Mouse (Mus musculus) thymus, adult 18-20 months (tissue): ENCODE data around the gene Gper1.
A peak's percentile ranks its signal among the peaks of the same experiment; 100 is the strongest.

Experiments used
- DNase-seq, 2 experiments: peaks; one replicate each; pipeline ENCODE4 v3.0.0; 2022; ENCODE audit warnings: mixed read lengths in 2 of 2

Gene Gper1

DNA sequence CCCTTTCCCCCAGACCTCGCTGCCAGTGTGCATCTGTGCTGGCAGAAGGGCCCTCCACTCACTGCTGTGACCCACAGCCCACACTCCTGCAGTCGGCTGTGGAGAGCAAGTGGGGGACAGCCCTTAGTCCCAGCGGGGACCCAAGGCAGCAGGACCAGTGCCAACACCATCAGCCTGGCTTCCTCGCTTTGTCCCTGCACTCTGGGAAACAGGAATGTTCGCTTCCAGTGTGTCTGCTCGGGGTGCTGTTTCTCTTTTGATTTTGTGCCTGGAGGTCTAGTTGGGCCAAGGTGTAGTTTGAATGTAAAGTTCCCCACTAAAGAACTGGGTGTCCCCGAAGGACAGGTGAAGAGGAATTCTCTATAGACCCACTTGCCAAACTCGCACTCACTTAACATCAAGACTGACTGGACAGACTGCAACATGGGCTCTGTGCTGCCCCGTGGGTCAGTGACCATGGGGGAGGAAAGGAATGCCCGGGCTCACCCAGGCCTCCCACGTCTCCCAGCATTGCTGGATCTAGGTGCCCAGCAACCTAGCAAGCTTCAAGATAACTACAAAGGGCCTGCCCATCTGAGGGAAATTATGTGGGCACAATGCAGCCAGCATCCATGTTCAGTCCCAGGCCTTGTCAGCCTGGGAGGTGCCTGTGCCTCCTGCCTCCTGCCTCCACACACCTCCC, 31.5 kb upstream of the Gper1 start:
- DNase-seq: no peak

DNA sequence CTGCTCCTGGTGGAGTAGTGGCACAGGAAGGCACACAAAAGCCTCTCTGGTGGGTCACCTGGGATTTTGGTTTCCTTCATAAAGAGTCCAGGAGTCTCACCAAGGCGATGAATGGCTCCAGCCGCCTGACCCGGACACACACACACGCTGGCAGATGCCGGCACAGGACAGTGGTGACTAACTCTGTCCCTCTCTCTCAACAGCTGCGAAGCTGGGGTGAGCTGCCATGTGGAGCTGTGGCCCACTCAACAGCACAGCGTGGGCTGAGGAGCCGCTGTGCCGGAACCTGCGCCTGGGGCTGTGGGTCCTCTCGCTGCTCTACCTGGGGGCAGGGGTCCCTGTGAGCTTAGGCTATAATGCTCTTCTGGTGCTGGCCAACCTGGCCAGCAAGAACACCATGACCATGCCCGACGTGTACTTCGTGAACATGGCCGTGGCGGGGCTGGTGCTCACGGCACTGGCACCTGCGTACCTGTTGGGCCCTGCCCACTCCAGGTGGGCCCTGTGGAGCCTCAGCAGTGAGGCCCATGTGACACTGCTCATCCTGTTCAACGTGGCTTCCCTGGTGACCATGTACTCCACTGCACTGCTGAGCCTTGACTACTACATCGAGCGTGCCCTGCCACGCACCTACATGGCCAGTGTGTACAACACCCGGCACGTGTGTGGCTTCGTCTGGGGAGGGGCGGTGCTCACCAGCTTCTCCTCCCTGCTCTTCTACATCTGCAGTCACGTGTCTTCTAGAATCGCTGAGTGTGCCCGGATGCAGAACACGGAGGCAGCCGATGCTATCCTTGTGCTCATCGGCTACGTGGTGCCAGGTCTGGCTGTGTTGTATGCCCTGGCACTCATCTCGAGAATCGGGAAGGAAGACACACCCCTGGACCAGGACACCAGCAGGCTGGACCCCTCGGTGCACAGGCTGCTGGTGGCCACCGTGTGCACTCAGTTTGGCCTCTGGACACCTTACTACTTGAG, 30.4 kb upstream of the Gper1 start:
- DNase-seq: no peak

DNA sequence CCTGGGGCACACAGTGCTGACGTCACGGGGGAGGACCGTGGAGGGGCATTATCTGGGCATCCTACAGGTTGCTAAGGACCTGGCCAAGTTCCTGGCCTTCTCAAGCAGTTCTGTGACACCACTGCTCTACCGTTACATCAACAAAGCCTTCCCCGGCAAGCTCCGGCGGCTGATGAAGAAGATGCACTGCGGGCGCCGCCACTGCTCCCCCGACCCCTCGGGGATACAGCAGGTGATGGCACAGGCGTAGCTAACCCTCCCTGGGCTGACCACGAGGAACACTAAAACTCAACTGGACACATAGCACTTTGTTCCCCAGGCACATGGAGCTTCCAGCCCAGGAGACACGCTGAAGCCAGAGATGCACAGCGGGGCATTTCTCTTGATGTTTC, 29.8 kb upstream of the Gper1 start:
- no peak for DNase-seq

DNA sequence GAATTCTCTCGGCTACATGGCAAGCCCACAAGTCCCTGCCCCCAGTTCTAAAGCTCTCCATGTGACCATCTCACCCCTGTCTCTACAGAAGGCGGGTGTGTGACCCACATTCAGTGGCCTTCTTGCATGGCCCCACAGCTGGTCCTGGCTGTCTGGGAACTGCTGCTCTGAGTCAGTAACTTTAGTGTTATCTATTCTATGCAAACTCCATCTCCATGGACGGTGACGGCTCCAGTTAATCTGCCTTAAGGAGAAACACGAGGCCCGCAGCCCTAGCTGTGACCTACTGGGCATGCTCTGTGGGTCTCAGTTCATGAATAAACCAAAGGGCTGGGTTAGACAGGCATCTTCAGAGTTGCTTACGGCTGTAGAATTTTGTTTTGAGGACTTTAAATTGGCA, 28.6 kb upstream of the Gper1 start:
- no peak for DNase-seq

DNA sequence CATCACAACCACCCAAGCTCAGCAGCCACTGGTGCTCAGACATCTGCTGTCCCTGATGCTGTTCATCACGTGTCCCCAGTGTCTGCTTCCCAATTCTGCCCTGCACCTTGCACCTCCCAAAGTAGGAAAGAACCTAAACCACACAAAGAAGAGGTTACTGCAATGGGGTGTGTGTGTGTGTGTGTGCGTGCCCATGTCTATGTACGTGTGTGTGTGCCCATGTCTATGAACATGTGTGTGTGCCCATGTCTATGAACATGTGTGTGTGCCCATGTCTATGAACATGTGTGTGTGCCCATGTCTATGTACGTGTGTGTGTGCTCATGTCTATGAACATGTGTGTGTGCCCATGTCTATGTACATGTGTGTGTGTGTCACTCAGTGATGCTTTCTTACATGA, 27.4 kb upstream of the Gper1 start:
- no peak for DNase-seq

DNA sequence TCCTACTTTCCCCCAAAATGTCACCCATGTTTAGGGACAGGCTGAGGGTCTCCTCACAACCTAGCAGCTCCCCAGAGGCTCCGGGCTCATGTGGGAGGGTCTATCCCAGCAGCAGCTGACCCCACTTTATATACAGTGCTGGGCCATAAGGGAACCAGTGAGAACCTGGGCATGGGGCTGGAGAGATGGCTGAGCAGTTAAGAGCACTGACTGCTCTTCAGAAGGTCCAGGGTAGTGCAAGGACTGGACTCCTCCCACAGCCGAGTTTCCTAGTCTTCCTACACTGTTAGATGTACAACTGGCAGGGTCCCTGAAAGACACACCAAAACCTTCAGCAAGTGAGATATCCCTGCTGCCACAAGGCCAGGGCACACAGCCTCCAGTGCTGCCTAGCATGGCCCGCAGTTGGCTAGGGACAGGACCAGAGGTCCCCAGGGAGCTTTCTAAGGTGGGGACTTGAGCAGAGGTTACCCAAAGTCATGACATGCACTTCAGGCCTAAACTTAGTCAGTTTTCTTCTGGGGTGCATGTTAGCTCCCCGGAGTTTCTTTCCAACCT, 25.5 kb upstream of the Gper1 start:
- no peak for DNase-seq

DNA sequence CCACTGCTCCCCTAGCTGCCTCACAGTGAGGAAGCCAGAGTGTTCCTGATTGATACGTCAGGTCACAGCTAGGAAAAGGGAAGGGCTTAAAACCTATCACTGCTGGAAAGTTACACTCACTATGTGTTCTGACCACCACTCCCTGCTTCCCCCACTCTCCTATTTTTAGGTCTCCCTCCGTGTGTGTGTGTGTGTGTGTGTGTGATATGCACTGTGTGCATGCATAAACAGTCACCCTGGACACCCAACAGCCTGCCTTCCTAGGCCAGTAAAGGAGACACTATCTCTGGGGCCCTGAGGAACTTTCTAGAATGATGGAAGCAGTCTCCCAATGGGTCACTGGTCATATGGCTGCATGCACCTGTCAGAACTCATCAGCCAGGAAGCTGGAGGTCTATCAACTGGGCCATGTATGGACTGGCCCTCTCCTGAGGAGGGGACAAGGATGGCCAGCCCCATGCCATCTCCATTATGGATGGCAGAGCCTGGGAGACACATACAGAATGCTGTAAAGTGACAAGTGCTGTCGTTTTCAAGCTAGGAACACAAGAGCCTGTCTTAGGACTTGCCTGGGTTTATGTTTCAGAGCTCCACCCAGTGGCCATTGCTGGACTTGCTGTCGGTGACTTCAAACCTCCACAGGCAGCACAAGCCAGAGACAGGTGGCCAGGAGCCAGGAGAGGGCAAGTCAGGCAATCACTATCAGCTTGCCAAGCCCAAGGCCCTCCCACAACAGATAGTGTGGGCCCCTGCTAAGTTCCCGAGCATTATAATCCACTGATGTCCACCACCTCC, 24.8 kb upstream of the Gper1 start:
- DNase-seq: peak; percentile 74 to 80

DNA sequence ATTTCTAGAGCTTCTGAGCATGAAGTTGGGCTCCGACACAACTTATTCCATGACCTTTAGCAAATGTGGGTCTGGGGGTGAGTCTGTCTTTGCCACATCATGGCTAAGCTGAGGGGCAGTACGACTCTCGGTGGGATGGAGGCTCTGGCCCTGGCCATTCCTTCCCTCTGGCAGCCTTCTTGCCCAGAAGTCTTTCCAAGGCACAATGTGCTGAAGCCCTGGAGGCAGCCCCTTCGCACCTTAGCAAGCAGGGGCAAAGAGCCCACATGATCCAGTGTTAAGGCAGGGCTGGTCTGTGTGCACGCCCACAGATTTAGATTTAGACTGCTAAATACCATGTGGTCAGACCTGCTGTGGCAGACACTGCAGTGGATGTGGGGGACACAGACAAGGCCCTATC, 24.2 kb upstream of the Gper1 start:
- no peak for DNase-seq

DNA sequence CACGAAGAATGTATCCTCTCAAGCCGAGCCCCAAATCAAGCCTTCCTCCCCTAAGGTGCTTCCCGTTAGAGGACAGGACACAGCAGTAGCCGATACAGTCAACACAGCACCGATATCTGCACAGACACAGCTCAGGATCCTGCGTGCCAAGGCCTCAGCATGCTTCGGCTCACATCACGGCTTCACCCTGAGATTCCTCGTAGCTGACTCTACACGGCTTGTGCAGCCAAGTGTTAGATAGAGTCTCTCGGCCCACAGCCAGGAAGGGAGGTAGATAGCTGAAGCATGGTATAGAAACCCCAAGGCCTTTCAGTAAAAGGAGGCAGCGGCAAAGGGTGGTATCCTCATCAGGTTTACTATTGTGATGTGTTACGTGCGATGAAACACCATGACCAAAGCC, 23.0 kb upstream of the Gper1 start:
- DNase-seq: no peak

DNA sequence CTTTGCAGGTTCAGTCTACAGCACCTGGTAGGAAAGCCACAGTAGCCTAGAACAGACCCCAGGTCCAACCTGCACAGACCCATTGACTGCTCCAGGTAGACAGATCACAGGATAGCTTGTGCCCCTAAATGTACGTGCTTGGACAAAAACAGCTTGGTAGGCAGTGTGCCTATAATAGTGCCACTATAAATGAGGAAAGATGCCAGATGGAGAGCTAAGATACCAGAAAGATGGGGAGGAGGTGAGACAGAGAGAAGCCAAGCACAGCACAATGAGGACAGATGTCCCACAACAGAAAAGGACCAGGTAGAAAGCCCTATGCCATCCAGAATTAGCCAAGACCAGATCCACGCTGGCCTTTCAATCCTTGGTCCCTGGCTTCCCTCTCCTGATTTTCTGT, 20.8 kb upstream of the Gper1 start:
- no peak for DNase-seq

DNA sequence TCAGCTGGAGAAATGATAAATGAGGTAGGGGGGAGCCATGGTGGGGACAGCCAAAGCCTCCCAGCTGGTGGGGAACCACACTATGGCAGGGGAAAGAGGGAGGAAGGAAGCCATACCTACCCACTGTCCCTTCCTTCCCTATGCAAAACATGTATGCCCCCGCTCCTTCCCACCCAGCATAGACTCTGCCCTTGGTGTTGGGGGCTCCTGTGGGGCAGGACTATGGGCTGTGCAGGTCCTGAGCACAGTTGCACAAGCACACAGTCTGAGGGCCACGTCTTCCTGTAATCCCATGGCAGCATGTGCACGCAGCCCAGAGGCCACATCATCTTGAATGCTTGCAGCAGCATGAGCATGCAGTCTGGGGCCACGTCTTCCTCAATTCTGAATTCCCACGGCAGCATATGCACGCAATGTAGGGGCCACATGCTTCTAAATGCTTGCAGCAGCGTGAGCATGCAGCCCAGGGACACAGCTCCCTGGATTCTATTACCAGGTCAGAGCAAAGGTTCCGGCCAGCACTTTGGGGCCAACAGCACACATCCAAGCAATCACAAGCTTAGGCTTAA, 19.2 kb upstream of the Gper1 start:
- no peak for DNase-seq

DNA sequence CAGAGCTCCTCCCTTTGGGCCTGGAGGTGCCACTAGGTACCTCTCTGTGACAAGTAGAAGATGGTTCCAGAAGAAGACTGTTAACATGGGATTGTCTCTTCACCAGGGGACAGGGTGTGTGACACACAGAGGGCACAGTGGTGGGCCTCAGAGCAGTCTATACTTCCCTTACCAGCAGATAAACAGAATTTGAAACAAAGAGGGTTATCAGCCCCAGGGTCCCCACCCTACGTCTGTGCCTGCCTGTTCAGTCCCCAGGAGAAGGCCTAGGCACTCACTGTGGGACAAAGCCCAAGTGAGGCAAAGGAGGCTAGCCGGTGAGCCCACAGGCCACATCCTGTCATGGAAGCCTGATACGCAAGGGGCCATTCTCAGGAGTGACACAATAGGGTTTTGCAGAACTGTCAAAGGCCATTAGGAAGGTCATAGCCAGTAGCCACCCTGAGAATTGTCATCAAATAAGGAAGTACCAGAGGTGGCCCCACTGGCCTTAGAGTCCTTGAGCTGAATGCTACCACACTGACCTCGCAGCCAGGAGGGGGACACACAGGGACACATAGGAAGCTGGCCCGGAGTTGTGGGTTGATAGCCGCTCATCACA, 18.1 kb upstream of the Gper1 start, which contains the start of gene C130050O18Rik:
C130050O18Rik (plus strand) TSS at position 480 of the 601 bp plus-strand sequence.
- DNase-seq: no peak

DNA sequence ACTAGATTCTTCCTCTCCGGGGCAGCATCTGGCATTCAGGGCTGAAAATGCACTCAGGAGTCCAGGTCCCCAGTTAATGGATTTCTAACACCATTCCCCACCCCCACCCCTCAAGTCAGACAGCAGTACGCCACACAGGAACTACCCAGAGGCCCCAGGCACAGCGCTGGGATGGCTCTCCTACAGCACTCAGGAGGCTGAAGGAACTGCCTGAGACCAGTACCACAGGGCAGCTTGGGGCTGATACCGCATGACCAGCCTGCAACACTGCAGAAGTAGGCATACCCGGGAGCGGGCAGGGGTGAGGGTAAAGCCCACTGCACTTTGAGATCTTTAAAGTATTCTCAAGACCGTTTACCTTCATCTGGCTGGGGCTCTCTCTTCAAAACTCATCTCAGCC, 17.5 kb upstream of the Gper1 start:
- no peak for DNase-seq

DNA sequence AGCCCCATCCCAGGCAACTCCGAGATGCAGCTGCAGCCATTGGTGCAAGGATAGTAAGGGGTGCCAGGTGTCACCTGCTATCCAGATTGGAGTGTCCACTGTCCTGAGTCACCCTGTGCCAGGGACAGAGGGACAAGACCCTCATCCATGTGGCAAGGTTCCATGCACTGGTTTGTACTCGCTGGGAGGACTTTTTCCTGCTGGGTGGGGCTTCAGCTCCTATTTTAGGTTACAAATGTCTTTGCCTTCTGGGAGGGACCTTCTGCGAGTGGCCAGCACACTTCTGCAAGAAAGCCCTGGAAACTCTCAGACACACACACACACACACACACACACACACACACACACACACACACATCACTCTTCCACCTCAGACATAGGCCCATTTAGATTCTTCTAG, 17.0 kb upstream of the Gper1 start:
- no peak for DNase-seq

DNA sequence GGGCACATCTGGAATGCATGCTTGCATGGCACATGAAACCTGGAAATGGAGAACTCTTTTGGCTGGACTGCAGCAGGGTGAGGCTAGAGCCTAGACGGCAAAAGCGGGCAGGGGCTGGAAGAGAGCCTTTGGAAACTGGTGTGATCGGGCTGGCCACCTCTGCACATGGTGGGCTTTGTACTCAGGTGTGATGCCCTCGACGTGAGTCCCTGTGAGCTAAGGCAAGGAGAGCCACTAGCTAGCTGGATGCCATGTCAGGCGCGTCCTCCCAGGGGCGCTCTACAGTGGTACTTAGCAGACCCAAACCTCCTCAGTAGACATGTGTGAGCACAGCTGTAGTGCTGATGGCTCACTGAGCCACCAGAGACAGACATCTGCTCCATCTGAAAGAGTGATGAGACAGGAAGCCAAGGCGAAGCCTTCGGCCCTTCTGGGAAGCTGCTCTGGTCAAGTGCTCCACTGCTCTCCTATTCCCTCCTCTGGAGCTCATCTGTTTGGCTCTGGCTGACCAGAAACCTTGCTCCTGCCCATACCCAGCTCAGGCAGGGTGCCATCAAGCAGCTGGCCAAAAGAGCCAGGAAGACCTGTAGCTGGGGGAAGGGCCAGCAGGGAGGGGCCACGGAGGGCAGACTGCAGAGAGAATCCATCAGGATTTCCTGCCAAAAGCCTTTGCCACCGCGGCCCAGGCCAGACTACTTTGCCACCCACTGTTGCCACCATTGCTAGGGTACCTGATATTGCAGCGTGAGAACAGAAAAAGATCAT, 15.6 kb upstream of the Gper1 start:
- DNase-seq: no peak

DNA sequence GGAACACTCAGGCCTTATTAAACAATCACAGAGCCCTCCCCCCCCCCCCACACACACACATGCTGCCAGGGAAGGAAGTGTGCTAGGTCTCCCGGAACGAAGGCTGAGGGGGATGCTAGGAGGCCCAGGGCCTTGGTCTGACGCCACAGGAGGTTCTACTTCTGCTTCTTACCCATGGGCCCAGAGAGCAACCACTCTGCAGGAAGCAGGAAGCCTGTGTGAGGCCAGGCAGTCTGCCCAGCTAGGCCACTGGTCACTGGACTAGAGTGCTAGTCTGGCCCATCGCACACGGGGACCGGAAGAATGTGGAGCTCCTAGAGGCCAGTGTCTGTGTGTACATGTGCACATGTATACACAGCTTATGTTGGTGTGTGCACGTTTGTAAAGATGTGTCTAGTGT, 14.4 kb upstream of the Gper1 start:
- DNase-seq: no peak

DNA sequence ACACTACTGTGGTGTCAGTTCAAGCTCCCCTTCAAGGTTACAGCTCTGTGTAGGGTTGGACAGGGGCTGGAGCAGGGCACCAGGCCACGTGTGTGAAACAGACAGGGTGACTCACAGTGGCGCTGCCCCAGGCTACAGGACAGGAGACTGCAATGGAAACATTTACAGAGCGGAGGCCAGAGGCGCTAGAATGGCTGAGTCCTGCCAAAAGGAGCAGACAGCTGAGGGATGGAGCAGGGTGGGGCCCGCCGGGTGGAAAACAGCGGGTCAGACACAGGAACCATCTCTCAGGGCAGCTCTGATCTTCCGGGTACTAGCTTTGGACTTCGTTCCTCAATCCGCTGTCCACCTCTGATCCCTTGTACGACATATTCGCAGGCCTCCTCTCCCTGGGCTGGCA, 13.5 kb upstream of the Gper1 start:
- no peak for DNase-seq

DNA sequence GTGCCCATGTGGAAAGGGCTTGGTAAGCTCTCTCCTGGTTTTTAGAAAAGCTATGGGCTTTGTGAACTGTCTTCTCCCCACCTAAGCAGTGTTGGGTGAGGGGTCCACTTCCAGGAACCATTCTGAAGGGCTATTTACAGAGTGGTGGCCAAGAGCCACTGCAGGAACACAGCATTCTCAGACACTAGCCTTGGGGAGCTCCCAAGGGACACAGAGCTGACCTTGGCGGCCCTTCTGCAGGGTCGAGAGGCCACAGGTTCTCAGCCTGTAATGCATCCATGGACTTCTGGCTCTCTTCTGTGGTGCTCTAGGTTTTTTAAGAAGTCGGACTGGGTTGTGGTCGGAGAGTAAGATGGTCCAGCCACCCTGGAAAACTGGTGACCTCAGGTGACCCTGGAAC, 12.9 kb upstream of the Gper1 start:
- DNase-seq: no peak

DNA sequence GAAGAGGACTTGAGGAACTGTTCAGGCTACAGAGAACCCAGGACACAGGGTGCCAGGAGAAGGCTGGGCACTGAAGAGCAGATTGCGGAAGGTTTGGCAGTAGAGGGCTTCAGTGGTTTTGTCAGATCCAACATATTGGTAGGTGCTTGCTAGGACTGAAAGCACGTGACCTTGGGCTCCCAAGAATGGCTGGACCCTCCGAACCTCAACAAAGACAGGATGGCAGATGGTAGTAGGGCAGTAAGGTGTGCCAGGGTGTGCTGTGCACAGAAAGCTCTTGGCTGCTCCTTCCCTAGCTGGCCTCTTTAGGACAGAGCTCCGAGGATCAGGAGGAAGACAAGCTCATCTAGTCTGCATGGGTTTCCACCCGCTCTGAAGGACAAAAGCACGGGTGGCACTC, 11.8 kb upstream of the Gper1 start:
- no peak for DNase-seq

DNA sequence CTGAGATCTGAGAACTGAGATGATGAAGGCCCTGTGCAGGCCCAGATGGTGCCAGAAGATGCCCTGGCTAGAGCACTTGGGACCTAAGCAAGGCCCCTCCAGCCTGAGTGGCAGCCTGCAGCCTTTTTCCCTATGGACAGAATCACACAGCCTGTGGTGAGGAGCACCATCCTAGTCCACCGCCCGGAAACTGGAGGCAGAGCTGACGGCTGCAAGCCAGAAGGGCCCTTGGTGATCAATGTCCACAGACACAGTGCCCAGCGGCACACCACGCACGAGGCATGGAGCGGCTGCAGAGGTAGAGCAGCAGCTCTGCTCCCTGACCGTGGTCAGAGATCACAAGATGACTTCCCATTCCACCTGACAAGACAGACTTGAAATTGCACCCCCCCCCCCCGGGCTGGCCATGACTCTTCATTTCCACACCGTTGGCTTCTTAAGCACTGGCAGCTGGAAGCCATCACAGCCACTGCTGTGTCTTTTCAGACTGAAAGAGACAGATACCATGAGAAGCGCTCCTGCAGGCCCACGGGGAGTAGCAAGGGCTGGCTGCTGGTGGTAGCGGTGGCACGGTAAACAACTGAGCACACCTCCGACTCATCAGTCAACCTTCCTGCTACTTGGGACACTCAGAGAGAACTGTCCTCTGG, 11.2 kb upstream of the Gper1 start:
- DNase-seq: no peak

DNA sequence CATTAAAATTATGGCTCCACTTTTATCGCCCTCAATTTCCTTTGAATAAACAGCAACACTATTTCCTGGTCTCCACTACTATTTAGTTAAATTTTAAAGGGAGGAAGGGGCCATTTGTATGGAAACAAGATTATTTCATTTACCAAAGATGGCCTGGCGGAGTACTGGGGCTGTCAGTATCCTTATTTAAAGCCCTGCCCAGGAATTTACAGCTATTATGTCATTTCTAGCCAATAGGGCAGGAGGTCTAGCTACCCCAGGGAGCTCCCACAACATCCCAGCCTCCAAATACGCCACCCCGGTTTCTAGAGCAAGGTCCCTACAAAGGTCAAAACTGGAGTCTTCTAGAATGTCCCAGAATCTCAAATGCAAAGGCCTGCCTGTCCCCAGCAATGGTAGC, 9.4 kb upstream of the Gper1 start:
- DNase-seq: no peak
